Mouse (Mus musculus) liver, embryonic 12.5 days (tissue): ENCODE results near the gene Tmem100. TPM values are rescaled to one million over a fixed set of nuclear protein-coding genes. Genes with fewer than 3 reads are reported as not detected.

Experiments used
- ATAC-seq: fragments of 200-750 bp; cut with Nextera tagmentation; 2 replicates; pipeline ENCODE4 v1.8.0; 2017; ENCODE audit warnings: moderate number of reproducible peaks, mild to moderate bottlenecking, moderate library complexity
- H3K27ac ChIP-seq: fragments of 300-500 bp; sonication (generic); 2 replicates; pipeline ENCODE4 v1.5.1; 2016; ENCODE audit warnings: mild to moderate bottlenecking
- H3K27me3 ChIP-seq: fragments of 300-500 bp; sonication (generic); replicated peaks from 2 replicates; pipeline ENCODE4 v1.6.1; 2016; ENCODE audit warnings: mild to moderate bottlenecking, moderate library complexity
- H3K36me3 ChIP-seq: fragments of 300-500 bp; sonication (generic); 2 replicates; pipeline ENCODE4 v1.6.1; 2016; ENCODE audit warnings: mild to moderate bottlenecking, moderate library complexity
- H3K4me1 ChIP-seq: fragments of 300-500 bp; sonication (generic); 2 replicates; pipeline ENCODE4 v1.6.1; 2016
- H3K4me2 ChIP-seq: fragments of 300-500 bp; sonication (generic); 2 replicates; pipeline ENCODE4 v1.6.1; 2016; ENCODE audit warnings: mild to moderate bottlenecking, moderate library complexity
- H3K4me3 ChIP-seq: fragments of 300-500 bp; sonication (generic); 2 replicates; pipeline ENCODE4 v1.5.1; 2016; ENCODE audit warnings: mild to moderate bottlenecking, moderate library complexity
- H3K9ac ChIP-seq: fragments of 300-500 bp; sonication (generic); 2 replicates; pipeline ENCODE4 v1.6.1; 2016; ENCODE audit warnings: mild to moderate bottlenecking, moderate library complexity
- H3K9me3 ChIP-seq: fragments of 300-500 bp; sonication (generic); replicated peaks from 2 replicates; pipeline ENCODE4 v1.6.1; 2016; ENCODE audit warnings: mild to moderate bottlenecking, moderate library complexity
- WGBS: fragments of 180-500 bp; shearing (Covaris S2); methylation state at CpG from one replicate; pipeline ENCODE4 v1.1.7; 2016; ENCODE audit not compliant: insufficient replicate concordance; 5-methylcytosine and 5-hydroxymethylcytosine counted together
- polyA plus RNA-seq: library from polyadenylated mRNA; unstranded; fragments of >200 nt; fragmentation: Nextera tagmentation; extraction: Ambion mirVana; gene quantifications from 2 replicates; pipeline ENCODE4 v1.2.1, GENCODE M21; 2016

Tmem100 gene
- polyA plus RNA-seq, 1 experiment from 2014 or later = 0.55 TPM

DNA sequence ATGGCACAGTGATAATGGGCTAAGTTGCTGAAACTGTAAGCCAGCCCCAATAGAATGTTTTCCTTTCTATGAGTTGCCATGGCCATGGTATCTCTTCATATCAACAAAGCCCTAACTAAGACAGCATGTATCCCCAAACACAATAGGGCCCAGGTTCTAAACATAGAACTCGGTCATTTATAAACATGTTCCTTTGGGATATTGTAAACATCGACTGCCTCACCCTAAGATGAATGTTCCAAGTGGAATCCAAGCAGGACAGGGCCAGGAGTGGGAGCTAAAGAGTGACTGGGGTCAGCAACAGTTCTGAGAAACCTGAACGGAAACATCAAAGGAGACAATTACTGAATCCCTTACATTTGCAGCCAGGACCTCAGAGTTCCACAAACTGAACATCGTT lies 14.3 kb downstream of the Tmem100 start:
- Histone ChIP-seq H3K36me3 (no peaks in the 10 kb centered on the region), H3K9me3 (no peaks in the 10 kb centered on the region), H3K27me3 (no peaks in the 10 kb centered on the region), H3K4me3 (no peak overlapping the region), H3K4me1 (no peaks in the 10 kb centered on the region), H3K4me2 (no peak overlapping the region), H3K27ac (no peak overlapping the region), H3K9ac (no peak overlapping the region)
- ATAC-seq = no peak
- WGBS = 71% methylated on average over 4 of the region's 4 CpGs

DNA sequence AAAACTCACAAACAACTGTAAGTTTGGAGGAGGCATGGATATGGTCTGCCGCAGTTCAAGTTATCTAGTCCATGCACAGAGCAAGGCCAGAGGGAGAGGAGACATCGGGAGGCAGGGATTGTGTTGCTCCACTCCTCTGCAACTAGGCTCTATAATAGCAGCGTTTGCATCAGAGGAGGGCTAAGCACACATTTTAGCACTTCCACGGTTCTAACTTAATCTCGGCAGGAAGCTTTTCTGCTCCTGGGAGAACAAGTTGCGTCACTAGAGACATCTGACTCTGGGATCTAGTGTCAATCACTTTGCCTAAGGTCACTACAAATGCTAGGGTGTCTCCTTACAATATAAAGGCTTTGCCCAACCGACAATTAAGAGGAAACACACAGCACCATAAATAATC lies 16.1 kb downstream of the Tmem100 start:
- no peak overlapping the region for H3K4me3 ChIP-seq
- no peaks in the 10 kb centered on the region for H3K9me3 ChIP-seq
- no peak overlapping the region for H3K4me2 ChIP-seq
- WGBS = 34% methylated on average over 7 of the region's 7 CpGs
- no peaks in the 10 kb centered on the region for H3K36me3 ChIP-seq
- H3K27ac ChIP-seq = no peak overlapping the region
- no peak overlapping the region for H3K9ac ChIP-seq
- no peaks in the 10 kb centered on the region for H3K27me3 ChIP-seq
- no peaks in the 10 kb centered on the region for H3K4me1 ChIP-seq
- no peak for ATAC-seq

GRCm38 (mm10) chr11:90047271-90047670 lies 17.1 kb downstream of the Tmem100 start:
- no peak overlapping the region for H3K4me2 ChIP-seq
- no peaks in the 10 kb centered on the region for H3K4me1 ChIP-seq
- H3K27me3 ChIP-seq = no peaks in the 10 kb centered on the region
- H3K27ac ChIP-seq = no peak overlapping the region
- H3K4me3 ChIP-seq = no peak overlapping the region
- WGBS = 68% methylated on average over 9 of the region's 9 CpGs
- H3K9me3 ChIP-seq = no peaks in the 10 kb centered on the region
- no peaks in the 10 kb centered on the region for H3K36me3 ChIP-seq
- no peak overlapping the region for H3K9ac ChIP-seq
- no peak for ATAC-seq

- Histone ChIP-seq H3K27me3 (no peaks in the 10 kb centered on the region), H3K4me1 (no peaks in the 10 kb centered on the region), H3K9me3 (no peaks in the 10 kb centered on the region), H3K4me3 (no peak overlapping the region), H3K36me3 (no peaks in the 10 kb centered on the region), H3K4me2 (no peak overlapping the region), H3K27ac (no peak overlapping the region), H3K9ac (no peak overlapping the region)
- ATAC-seq = no peak
- WGBS = 76% methylated on average over 7 of the region's 7 CpGs
Measured at GRCm38 (mm10) chr11:90050016-90050415, 19.9 kb downstream of the Tmem100 start.

GRCm38 (mm10) chr11:90052785-90053184 lies 22.6 kb downstream of the Tmem100 start:
- Histone ChIP-seq H3K4me2 (no peak overlapping the region), H3K4me3 (no peak overlapping the region), H3K9me3 (no peaks in the 10 kb centered on the region), H3K9ac (no peak overlapping the region), H3K27ac (no peak overlapping the region), H3K4me1 (no peaks in the 10 kb centered on the region), H3K27me3 (no peaks in the 10 kb centered on the region), H3K36me3 (no peaks in the 10 kb centered on the region)
- 66% methylated on average over 7 of the region's 7 CpGs for WGBS
- no peak for ATAC-seq

- no peak for ATAC-seq
- no peaks in the 10 kb centered on the region for H3K36me3 ChIP-seq
- H3K27me3 ChIP-seq = no peaks in the 10 kb centered on the region
- no peaks in the 10 kb centered on the region for H3K4me1 ChIP-seq
- no peaks in the 10 kb centered on the region for H3K9me3 ChIP-seq
- H3K4me3 ChIP-seq = no peak overlapping the region
- 52% methylated on average over 4 of the region's 4 CpGs for WGBS
- no peak overlapping the region for H3K4me2 ChIP-seq
- no peak overlapping the region for H3K27ac ChIP-seq
- H3K9ac ChIP-seq = no peak overlapping the region
Measured at GRCm38 (mm10) chr11:90053820-90054219, 23.7 kb downstream of the Tmem100 start.

- Histone ChIP-seq H3K27ac (no peak overlapping the region), H3K4me3 (no peak overlapping the region), H3K4me1 (no peaks in the 10 kb centered on the region), H3K27me3 (no peaks in the 10 kb centered on the region), H3K4me2 (no peak overlapping the region), H3K9ac (no peak overlapping the region), H3K9me3 (no peaks in the 10 kb centered on the region), H3K36me3 (no peaks in the 10 kb centered on the region)
- 52% methylated on average over 7 of the region's 7 CpGs for WGBS
- no peak for ATAC-seq
Measured at GRCm38 (mm10) chr11:90054401-90054800, 24.3 kb downstream of the Tmem100 start.

DNA sequence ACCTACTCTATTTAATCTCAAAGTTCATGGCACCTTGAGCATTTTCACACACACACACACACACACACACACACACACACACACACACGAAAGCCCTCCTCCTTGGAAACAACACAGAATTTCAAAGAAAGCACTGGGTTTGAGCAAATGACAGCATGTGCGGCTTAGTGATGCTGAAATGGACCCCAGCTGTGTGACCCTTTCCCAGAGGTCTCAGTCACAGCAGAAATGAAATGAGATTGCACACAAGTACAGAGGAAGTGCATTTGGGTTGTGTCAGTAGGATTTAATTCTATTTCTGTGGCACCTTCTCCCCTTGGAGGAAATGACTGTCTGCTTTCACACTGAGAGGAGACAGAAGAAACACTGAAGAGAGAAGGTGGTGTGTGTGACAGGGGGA lies 26.9 kb downstream of the Tmem100 start:
- no peak overlapping the region for H3K27ac ChIP-seq
- no peak overlapping the region for H3K9ac ChIP-seq
- H3K4me2 ChIP-seq = no peak overlapping the region
- H3K4me3 ChIP-seq = no peak overlapping the region
- no peaks in the 10 kb centered on the region for H3K4me1 ChIP-seq
- H3K27me3 ChIP-seq = no peaks in the 10 kb centered on the region
- ATAC-seq = no peak
- WGBS = 66% methylated on average over 2 of the region's 2 CpGs
- no peaks in the 10 kb centered on the region for H3K36me3 ChIP-seq
- H3K9me3 ChIP-seq = no peaks in the 10 kb centered on the region

DNA sequence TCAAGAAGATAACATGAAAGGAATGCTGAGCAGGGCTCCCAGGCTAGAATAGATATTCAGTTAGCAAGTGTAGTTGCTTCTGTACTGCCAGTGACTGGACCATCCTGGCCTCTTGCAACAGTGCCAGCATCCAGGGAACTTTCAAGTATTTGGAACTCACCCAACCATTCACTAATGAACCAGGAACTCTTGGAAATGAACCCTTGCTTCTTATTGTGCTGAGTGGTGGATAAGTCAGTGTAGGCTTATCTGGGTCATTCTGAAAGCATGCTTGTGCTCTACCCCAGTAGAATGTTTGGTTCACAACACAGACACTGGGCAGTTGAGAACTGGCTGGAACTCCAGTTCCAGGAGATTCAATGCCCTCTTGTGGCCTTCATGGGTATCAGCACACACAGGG lies 29.1 kb downstream of the Tmem100 start:
- Histone ChIP-seq H3K4me1 (no peaks in the 10 kb centered on the region), H3K9me3 (no peaks in the 10 kb centered on the region), H3K4me2 (no peak overlapping the region), H3K4me3 (no peak overlapping the region), H3K36me3 (no peaks in the 10 kb centered on the region), H3K9ac (no peak overlapping the region), H3K27me3 (no peaks in the 10 kb centered on the region), H3K27ac (no peak overlapping the region)
- ATAC-seq = no peak

DNA sequence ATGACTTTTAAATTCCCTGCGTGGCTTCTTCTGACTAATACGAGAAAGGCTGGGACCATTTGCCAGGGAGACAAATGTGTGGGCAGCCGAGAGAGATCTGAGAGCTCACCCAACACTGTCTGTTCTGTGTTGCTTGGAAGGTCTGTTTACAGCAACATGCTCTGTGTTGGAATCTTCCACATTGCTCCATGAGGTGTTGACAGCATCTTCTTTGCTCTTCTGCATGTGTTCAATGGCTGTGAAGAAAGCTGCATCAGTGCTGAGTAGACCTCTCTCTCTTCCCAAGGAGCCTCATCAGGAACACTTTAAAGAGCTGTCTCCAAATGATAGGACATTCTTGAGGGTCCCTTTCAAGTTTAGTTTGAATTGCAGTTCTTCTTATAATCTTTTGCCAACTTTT lies 32.5 kb downstream of the Tmem100 start:
- Histone ChIP-seq H3K4me3 (no peak overlapping the region), H3K9me3 (no peaks in the 10 kb centered on the region), H3K36me3 (no peaks in the 10 kb centered on the region), H3K4me2 (no peak overlapping the region), H3K9ac (no peak overlapping the region), H3K4me1 (no peaks in the 10 kb centered on the region), H3K27ac (no peak overlapping the region), H3K27me3 (no peaks in the 10 kb centered on the region)
- WGBS = 61% methylated on average over 3 of the region's 3 CpGs
- ATAC-seq = no peak

DNA sequence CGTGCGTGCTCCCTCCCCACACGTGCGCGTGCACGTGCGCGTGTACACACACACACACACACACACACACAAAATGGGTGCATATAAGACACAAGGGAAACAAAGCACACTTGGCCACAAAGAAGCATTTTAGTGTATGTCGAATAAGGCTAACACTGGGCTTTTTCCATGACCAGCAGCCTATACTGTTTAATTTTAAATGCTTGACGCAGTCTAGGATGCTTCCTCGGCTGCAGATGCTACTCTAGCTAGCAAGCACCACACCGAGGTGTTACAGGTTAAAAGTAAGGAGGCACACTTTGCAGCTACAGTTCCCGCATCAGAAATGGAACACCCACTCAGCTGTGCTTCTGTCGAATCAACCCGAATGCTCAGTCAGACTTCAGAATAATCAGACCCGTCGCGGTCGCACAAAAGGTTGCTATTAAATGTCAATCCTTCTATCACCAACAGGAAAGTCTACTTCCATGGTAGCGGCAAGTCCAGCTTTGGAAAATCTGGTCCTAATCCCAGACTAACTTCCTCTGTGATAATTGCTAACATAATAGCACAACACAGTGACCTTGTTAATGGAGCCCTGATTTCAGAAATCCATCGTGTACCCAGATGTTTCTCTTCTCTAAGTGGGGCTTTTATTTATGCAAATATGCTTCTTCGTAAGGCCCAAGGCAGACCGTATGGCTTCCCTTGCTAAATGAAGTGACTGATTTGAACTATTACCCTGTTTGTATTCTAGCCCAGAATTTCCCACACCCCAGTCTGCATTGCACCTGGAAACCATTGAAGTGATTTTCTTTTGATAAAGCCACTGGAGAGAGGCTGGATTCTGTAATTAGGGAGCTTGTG lies 36.5 kb downstream of the Tmem100 start:
- 84% methylated on average over 23 of the region's 23 CpGs for WGBS
- ATAC-seq = no peak
- Histone ChIP-seq H3K27me3 (no peaks in the 10 kb centered on the region), H3K4me2 (no peak overlapping the region), H3K9ac (no peak overlapping the region), H3K36me3 (no peaks in the 10 kb centered on the region), H3K4me3 (no peak overlapping the region), H3K27ac (no peak overlapping the region), H3K9me3 (no peaks in the 10 kb centered on the region), H3K4me1 (no peaks in the 10 kb centered on the region)

- Histone ChIP-seq H3K4me2 (no peak overlapping the region), H3K9me3 (no peaks in the 10 kb centered on the region), H3K27ac (no peak overlapping the region), H3K4me1 (no peaks in the 10 kb centered on the region), H3K9ac (no peak overlapping the region), H3K36me3 (no peaks in the 10 kb centered on the region), H3K4me3 (no peak overlapping the region), H3K27me3 (no peaks in the 10 kb centered on the region)
- WGBS = 22% methylated on average over 9 of the region's 9 CpGs
- no peak for ATAC-seq
Measured at GRCm38 (mm10) chr11:90071747-90072146, 41.6 kb downstream of the Tmem100 start.

GRCm38 (mm10) chr11:90073201-90073600 lies 43.1 kb downstream of the Tmem100 start:
- Histone ChIP-seq H3K4me3 (no peak overlapping the region), H3K9ac (no peak overlapping the region), H3K27me3 (no peaks in the 10 kb centered on the region), H3K36me3 (no peaks in the 10 kb centered on the region), H3K4me2 (no peak overlapping the region), H3K27ac (no peak overlapping the region), H3K9me3 (no peaks in the 10 kb centered on the region), H3K4me1 (no peaks in the 10 kb centered on the region)
- whole genome bisulfite sequencing = 45% methylated on average over 5 of the region's 5 CpGs
- ATAC-seq = no peak
